Mouse (Mus musculus): Measurements from ENCODE around the gene Tec. TPM values are rescaled to one million over a fixed set of nuclear protein-coding genes. Genes with fewer than 3 reads are reported as not detected.

Tec gene
- polyA plus RNA-seq, 1 experiment from 2014 or later = 9.5 TPM

DNA sequence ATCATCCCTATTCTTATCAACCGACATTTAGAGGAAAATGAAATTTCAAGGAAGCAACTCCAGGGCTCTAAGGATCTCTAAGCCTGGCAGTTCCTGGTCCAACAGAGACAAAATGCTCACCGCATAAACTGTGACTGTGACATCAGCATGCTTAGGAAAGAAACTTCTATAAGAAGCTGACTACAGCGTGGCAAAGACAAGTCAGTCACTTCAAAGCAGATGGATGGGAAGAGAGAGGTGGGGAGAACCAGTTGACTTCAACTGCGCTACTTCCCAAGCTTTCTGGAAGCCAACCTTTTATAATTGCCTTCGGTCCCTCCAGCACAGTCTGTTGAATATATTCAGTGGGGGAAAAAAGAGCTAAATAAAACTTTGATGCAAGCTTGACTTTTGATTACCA lies 54.2 kb downstream of the Tec start:
- Histone ChIP-seq H3K4me1 (replicated peaks; ENCODE audit: control insufficient read depth, insufficient read depth) (no peaks in the 10 kb centered on the region), H3K9me3 (ENCODE audit: control insufficient read depth, low read length) (no peaks in the 10 kb centered on the region), H3K27me3 (ENCODE audit: control insufficient read depth, insufficient read depth, low read length) (no peaks in the 10 kb centered on the region), H3K36me3 (ENCODE audit: control insufficient read depth, insufficient read depth, low read length) (no peaks in the 10 kb centered on the region), H3K4me2 (replicated peaks; ENCODE audit: low read depth) (no peak overlapping the region), H3K4me3 (ENCODE audit: low read depth, low read length) (no peak overlapping the region), H3K9ac (ENCODE audit: low read length) (no peak overlapping the region), H3K27ac (replicated peaks) (no peak overlapping the region)
- TF ChIP-seq EP300 (optimal IDR thresholded peaks at IDR 0.05) (no peak), CTCF (IDR thresholded peaks at IDR 0.05; ENCODE audit: low read depth) (no peak)
- 85% methylated on average over 5 of the region's 5 CpGs for WGBS
- ATAC-seq (ENCODE audit: low FRiP score, low TSS enrichment) = no peak
- no peak for DNase-seq (ENCODE audit: low spot score)

DNA sequence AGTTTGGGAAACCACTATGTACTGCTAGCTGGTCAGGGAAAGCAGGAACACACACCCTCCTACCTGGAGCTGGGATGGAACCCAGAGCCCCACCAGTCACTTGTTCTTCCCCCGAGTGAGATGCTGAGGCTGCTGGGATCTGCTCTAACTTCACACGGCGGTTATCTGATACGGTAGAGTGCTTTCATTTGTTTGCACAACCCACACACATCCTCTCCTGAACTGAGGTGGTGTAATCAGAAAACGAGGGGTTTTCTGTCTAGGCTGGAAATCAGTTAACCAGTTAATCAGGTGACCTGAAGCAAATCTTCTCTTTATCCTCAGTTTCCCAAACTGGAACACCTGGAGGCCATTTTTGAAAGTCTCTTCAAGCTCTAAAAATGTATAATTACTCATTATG lies 55.4 kb downstream of the Tec start:
- Histone ChIP-seq H3K4me3 (ENCODE audit: low read depth, low read length) (no peak overlapping the region), H3K9ac (ENCODE audit: low read length) (no peak overlapping the region), H3K4me2 (replicated peaks; ENCODE audit: low read depth) (no peak overlapping the region), H3K4me1 (replicated peaks; ENCODE audit: control insufficient read depth, insufficient read depth) (no peaks in the 10 kb centered on the region), H3K36me3 (ENCODE audit: control insufficient read depth, insufficient read depth, low read length) (no peaks in the 10 kb centered on the region; the same call in 1 of the 2 replicates), H3K27ac (replicated peaks) (no peak overlapping the region), H3K27me3 (ENCODE audit: control insufficient read depth, insufficient read depth, low read length) (no peaks in the 10 kb centered on the region), H3K9me3 (ENCODE audit: control insufficient read depth, low read length) (no peaks in the 10 kb centered on the region)
- DNase-seq (ENCODE audit: low spot score) (no peak), ATAC-seq (ENCODE audit: low FRiP score, low TSS enrichment) (no peak)
- 23% methylated on average over 5 of the region's 5 CpGs for WGBS
- TF ChIP-seq EP300 (optimal IDR thresholded peaks at IDR 0.05) = no peak
- TF ChIP-seq CTCF (IDR thresholded peaks at IDR 0.05; ENCODE audit: low read depth) = no peak

DNA sequence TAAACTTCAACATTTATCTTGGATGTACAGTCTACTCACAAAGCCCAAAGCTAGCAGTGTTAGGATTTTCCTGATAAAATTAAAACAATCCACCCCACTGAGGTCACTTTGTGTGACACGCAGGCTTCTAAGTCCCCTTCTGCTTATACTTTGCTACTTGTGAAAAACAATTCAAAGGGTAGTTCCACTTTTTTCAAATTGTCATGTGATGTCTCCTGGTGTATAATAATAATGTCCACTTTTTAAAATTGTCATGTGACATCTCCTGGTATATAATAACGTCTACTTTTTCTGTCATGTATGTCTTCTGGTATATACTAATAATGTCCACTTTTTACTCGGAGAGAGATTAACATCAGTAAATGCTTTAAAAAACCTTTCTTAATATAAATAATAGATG lies 56.0 kb downstream of the Tec start:
- no peak overlapping the region for H3K27ac ChIP-seq (replicated peaks)
- H3K9me3 ChIP-seq (ENCODE audit: control insufficient read depth, low read length) = no peaks in the 10 kb centered on the region
- 66% methylated on average over 3 of the region's 3 CpGs for WGBS
- no peaks in the 10 kb centered on the region for H3K4me1 ChIP-seq (replicated peaks; ENCODE audit: control insufficient read depth, insufficient read depth)
- no peak overlapping the region for H3K4me3 ChIP-seq (ENCODE audit: low read depth, low read length)
- ATAC-seq (ENCODE audit: low FRiP score, low TSS enrichment) (no peak), DNase-seq (ENCODE audit: low spot score) (no peak)
- H3K27me3 ChIP-seq (ENCODE audit: control insufficient read depth, insufficient read depth, low read length) = no peaks in the 10 kb centered on the region
- no peak overlapping the region for H3K9ac ChIP-seq (ENCODE audit: low read length)
- TF ChIP-seq CTCF (IDR thresholded peaks at IDR 0.05; ENCODE audit: low read depth) = no peak
- TF ChIP-seq EP300 (optimal IDR thresholded peaks at IDR 0.05) = no peak
- no peaks in the 10 kb centered on the region; the same call in 1 of the 2 replicates for H3K36me3 ChIP-seq (ENCODE audit: control insufficient read depth, insufficient read depth, low read length)
- no peak overlapping the region for H3K4me2 ChIP-seq (replicated peaks; ENCODE audit: low read depth)

DNA sequence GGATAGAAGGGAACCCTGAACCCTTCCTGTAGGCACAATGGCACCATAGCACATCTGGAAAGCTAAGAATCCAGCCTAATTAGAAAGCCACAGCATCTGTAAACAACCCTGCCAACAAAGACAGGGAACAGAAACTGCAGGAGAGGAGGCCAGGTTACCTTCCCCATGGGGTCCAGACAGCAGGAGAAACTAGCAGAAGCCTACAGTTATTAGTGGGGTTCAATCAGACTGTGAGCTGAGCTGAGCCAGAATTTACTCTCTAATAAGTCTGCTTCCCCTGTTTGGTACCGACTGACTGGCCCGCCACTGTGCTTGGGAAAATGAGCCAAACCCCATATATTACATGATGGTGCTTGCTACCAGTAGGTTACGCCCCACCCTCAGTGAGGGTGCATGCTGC lies 56.9 kb downstream of the Tec start:
- no peak overlapping the region for H3K27ac ChIP-seq (replicated peaks)
- no peaks in the 10 kb centered on the region; the same call in 1 of the 2 replicates for H3K36me3 ChIP-seq (ENCODE audit: control insufficient read depth, insufficient read depth, low read length)
- H3K9me3 ChIP-seq (ENCODE audit: control insufficient read depth, low read length) = no peaks in the 10 kb centered on the region
- 61% methylated on average over 3 of the region's 3 CpGs for WGBS
- TF ChIP-seq EP300 (optimal IDR thresholded peaks at IDR 0.05) (no peak), CTCF (IDR thresholded peaks at IDR 0.05; ENCODE audit: low read depth) (no peak)
- H3K27me3 ChIP-seq (ENCODE audit: control insufficient read depth, insufficient read depth, low read length) = no peaks in the 10 kb centered on the region
- H3K4me3 ChIP-seq (ENCODE audit: low read depth, low read length) = no peak overlapping the region
- H3K9ac ChIP-seq (ENCODE audit: low read length) = no peak overlapping the region
- no peaks in the 10 kb centered on the region for H3K4me1 ChIP-seq (replicated peaks; ENCODE audit: control insufficient read depth, insufficient read depth)
- ATAC-seq (ENCODE audit: low FRiP score, low TSS enrichment) = no peak
- DNase-seq (ENCODE audit: low spot score) = no peak
- H3K4me2 ChIP-seq (replicated peaks; ENCODE audit: low read depth) = no peak overlapping the region

DNA sequence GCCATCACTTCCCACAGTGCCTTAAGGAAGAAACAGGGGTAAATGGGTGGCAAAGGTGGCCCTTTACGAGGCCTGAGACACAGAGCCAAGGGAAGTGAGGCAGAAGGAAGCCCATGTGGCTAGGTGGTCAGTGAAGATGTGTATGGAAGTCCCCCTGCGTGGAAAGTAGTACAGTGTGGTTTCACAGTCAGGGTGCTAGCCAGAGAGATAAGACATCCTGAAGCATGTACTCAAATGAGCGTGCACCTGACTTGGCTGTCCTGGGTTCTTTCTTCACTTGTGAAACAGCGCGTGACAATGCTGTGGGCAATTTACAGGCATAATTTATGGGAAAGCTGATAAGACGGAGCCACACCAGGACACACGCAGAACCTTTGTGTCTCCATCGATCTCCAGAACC lies 57.3 kb downstream of the Tec start:
- H3K27me3 ChIP-seq (ENCODE audit: control insufficient read depth, insufficient read depth, low read length) = no peaks in the 10 kb centered on the region
- no peaks in the 10 kb centered on the region; the same call in 1 of the 2 replicates for H3K36me3 ChIP-seq (ENCODE audit: control insufficient read depth, insufficient read depth, low read length)
- ATAC-seq (ENCODE audit: low FRiP score, low TSS enrichment) (no peak), DNase-seq (ENCODE audit: low spot score) (no peak)
- H3K4me1 ChIP-seq (replicated peaks; ENCODE audit: control insufficient read depth, insufficient read depth) = no peaks in the 10 kb centered on the region
- no peak overlapping the region for H3K27ac ChIP-seq (replicated peaks)
- no peak overlapping the region for H3K9ac ChIP-seq (ENCODE audit: low read length)
- WGBS = 73% methylated on average over 8 of the region's 8 CpGs
- no peak overlapping the region for H3K4me2 ChIP-seq (replicated peaks; ENCODE audit: low read depth)
- H3K9me3 ChIP-seq (ENCODE audit: control insufficient read depth, low read length) = no peaks in the 10 kb centered on the region
- no peak overlapping the region for H3K4me3 ChIP-seq (ENCODE audit: low read depth, low read length)
- TF ChIP-seq EP300 (optimal IDR thresholded peaks at IDR 0.05) = no peak
- TF ChIP-seq CTCF (IDR thresholded peaks at IDR 0.05; ENCODE audit: low read depth) = no peak

DNA sequence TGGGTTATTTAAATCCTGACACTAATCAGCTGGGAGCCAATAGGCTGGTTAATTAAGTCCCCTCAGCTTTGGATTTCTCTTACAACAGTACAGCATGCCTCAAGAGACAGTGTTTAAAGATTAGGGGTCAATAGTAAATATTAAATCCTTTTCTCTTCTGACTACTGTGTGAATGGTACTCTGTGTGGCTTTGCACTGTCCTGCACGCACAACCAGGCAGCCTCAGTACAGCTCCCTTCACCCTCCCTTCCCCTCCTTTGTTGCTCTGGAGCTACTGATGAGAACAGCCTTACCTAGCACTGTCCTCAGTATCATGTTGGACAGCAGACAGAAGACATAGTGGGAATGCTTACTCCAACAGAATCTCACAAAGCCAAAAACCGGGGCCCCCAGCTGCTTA lies 58.8 kb downstream of the Tec start:
- Histone ChIP-seq H3K9me3 (ENCODE audit: control insufficient read depth, low read length) (no peaks in the 10 kb centered on the region), H3K36me3 (ENCODE audit: control insufficient read depth, insufficient read depth, low read length) (no peaks in the 10 kb centered on the region; the same call in 1 of the 2 replicates), H3K9ac (ENCODE audit: low read length) (no peak overlapping the region), H3K4me3 (ENCODE audit: low read depth, low read length) (no peak overlapping the region), H3K27ac (replicated peaks) (no peak overlapping the region), H3K4me1 (replicated peaks; ENCODE audit: control insufficient read depth, insufficient read depth) (no peaks in the 10 kb centered on the region), H3K27me3 (ENCODE audit: control insufficient read depth, insufficient read depth, low read length) (no peaks in the 10 kb centered on the region), H3K4me2 (replicated peaks; ENCODE audit: low read depth) (no peak overlapping the region)
- no peak for DNase-seq (ENCODE audit: low spot score)
- ATAC-seq (ENCODE audit: low FRiP score, low TSS enrichment) = no peak
- WGBS = 74% methylated on average over 2 of the region's 2 CpGs
- TF ChIP-seq CTCF (IDR thresholded peaks at IDR 0.05; ENCODE audit: low read depth) (no peak), EP300 (optimal IDR thresholded peaks at IDR 0.05) (no peak)

Measured in stomach, postnatal 0 days (tissue).